Mouse (Mus musculus) midbrain, embryonic 16.5 days (tissue): ENCODE results near the gene Pax7. TPM values are rescaled to one million over a fixed set of nuclear protein-coding genes. Genes with fewer than 3 reads are reported as not detected.

Experiments
- ATAC-seq: fragments of 200-750 bp; cut with Nextera tagmentation; 2 replicates; pipeline ENCODE4 v1.8.0; 2017; ENCODE audit warnings: moderate TSS enrichment
- H3K27ac ChIP-seq: fragments of 300-500 bp; sonication (generic); 2 replicates; pipeline ENCODE4 v1.5.1; 2014; ENCODE audit warnings: mild to moderate bottlenecking, low read length, mixed read lengths
- H3K27me3 ChIP-seq: fragments of 300-500 bp; sonication (generic); 2 replicates; pipeline ENCODE4 v1.6.1; 2014; ENCODE audit warnings: low read depth, low read length, mixed read lengths; ENCODE audit not compliant: control insufficient read depth, insufficient read depth
- H3K36me3 ChIP-seq: fragments of 300-500 bp; sonication (generic); 2 replicates; pipeline ENCODE4 v1.6.1; 2014; ENCODE audit warnings: mild to moderate bottlenecking, low read length, moderate library complexity, mixed read lengths; ENCODE audit not compliant: control insufficient read depth, insufficient read depth
- H3K4me1 ChIP-seq: fragments of 300-500 bp; sonication (generic); 2 replicates; pipeline ENCODE4 v1.6.1; 2014; ENCODE audit warnings: mild to moderate bottlenecking, low read length, mixed read lengths; ENCODE audit not compliant: control insufficient read depth, insufficient read depth
- H3K4me2 ChIP-seq: fragments of 300-500 bp; sonication (generic); 2 replicates; pipeline ENCODE4 v1.6.1; 2014; ENCODE audit warnings: mild to moderate bottlenecking, low read length, mixed read lengths
- H3K4me3 ChIP-seq: fragments of 300-500 bp; sonication (generic); 2 replicates; pipeline ENCODE4 v1.5.1; 2014; ENCODE audit warnings: low read depth, mild to moderate bottlenecking, low read length, moderate library complexity, mixed read lengths
- H3K9ac ChIP-seq: fragments of 300-500 bp; sonication (generic); 2 replicates; pipeline ENCODE4 v1.6.1; 2014; ENCODE audit warnings: low read depth, low read length, mixed read lengths
- H3K9me3 ChIP-seq: fragments of 300-500 bp; sonication (generic); replicated peaks from 2 replicates; pipeline ENCODE4 v1.6.1; 2014; ENCODE audit warnings: mild to moderate bottlenecking, low read length, mixed read lengths; ENCODE audit not compliant: control insufficient read depth, poor library complexity, severe bottlenecking
- WGBS: fragments of 180-500 bp; shearing (Covaris S2); extraction: QIAGEN DNeasy Blood & Tissue Kit; methylation state at CpG from one replicate; pipeline ENCODE4 v1.1.7; 2014; 5-methylcytosine and 5-hydroxymethylcytosine counted together
- polyA plus RNA-seq: library from polyadenylated mRNA; unstranded; fragments of >200 nt; fragmentation: Nextera tagmentation; extraction: Ambion mirVana; gene quantifications from 2 replicates; pipeline ENCODE4 v1.2.1, GENCODE M21; 2015

Gene Pax7
- polyA plus RNA-seq, 1 experiment from 2014 or later = 4.4 TPM

DNA sequence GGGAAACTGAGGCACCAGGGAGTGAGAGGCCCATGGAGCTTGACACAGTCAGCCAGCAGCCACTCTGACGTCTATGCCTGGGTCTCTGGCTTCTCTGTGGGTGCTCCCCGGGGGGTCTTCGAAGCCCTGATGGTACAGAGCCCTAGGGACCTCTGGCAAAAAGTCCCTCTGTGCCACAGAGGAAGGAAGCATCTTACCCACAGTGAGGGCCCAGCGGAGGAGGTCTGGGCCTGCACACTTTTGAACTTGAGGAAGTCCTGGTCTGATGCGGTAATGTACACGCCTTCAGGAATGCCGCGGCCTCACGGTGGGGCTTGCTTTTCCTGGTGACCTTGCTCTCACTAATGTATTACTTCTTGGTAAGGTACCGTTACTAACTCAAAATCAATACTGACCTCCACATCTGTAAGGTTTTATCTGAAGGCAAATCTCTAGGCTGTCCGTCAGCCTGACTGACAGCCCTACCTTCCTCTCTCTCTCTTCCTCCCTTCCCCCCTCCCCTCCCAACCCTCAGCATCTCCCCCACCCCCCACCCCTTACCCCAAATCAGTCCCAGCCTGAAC lies 79.1 kb downstream of the Pax7 start:
- Histone ChIP-seq H3K9me3 (no peaks in the 10 kb centered on the region), H3K27ac (no peak overlapping the region), H3K9ac (no peak overlapping the region), H3K4me1 (peaks cover 16% of the 10 kb centered on the region), H3K27me3 (no peaks in the 10 kb centered on the region; the same call in 1 of the 2 replicates), H3K4me3 (no peak overlapping the region), H3K36me3 (no peaks in the 10 kb centered on the region), H3K4me2 (no peak overlapping the region)
- WGBS = 46% methylated on average over 11 of the region's 11 CpGs
- no peak for ATAC-seq

DNA sequence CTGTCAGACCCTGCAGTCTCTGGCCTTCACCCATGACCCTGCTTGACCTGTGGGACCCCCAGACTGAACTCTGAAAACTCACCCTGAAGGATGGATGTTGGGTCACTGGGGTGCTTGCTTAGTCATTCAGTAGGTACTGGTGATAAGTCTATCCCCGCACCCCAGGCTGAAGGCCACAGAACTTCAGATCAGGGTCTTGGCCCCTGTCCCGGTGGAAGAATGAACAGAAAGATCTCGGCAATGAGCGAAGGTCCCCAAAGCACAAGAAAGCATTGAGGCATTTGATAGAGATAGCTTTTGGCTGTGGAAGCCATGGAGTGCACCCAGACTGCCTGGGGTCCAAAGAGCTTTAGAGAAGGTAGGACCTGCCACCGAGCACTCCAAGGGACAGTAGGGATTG lies 82.4 kb downstream of the Pax7 start:
- Histone ChIP-seq H3K27me3 (no peaks in the 10 kb centered on the region; the same call in 1 of the 2 replicates), H3K9ac (no peak overlapping the region), H3K9me3 (no peaks in the 10 kb centered on the region), H3K4me3 (no peak overlapping the region), H3K36me3 (peaks cover 3% of the 10 kb centered on the region; the same call in 1 of the 2 replicates), H3K4me2 (no peak overlapping the region), H3K27ac (no peak overlapping the region), H3K4me1 (peaks cover 7% of the 10 kb centered on the region)
- WGBS = 94% methylated on average over 5 of the region's 5 CpGs
- no peak for ATAC-seq

DNA sequence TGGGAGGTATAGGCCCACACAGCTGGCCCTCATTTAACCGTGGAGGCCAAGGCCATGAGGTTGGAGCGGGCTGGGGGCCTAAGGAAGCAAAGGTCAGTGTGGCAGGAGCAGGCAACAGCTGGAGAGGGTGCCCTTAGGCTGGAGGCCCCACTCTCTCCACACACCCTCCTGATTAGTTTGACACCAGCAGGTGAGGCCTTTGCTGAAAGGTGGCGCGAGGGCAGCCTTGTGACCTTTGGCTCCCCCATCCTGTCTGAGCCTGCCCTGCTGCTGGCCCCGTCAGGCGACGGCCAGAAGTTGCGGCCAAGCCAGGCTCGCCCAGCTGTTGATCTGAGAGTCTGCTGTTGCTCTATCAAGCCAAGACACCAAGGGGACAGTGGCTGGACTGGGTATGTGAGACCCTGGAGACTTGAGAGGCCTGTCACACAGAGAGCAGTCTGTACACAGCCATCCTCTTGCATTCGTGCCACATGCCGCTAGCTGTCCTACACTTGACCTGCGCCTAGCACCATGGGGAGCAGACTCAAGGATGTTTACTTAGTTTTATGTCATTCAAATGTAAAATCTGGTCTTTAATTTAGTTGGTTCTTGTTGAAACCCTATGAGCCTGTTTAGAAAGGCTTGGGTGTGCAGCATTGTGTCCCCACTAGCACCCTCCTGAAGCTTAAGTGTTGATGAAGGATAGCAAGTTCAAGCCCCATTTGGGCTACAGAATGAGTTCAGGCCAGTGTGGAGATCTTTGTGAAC lies 86.0 kb downstream of the Pax7 start:
- Histone ChIP-seq H3K4me1 (no peaks in the 10 kb centered on the region), H3K4me2 (no peak overlapping the region), H3K36me3 (peaks cover 3% of the 10 kb centered on the region; the same call in 1 of the 2 replicates), H3K27ac (no peak overlapping the region), H3K9ac (no peak overlapping the region), H3K27me3 (no peaks in the 10 kb centered on the region; the same call in 1 of the 2 replicates), H3K4me3 (no peak overlapping the region), H3K9me3 (no peaks in the 10 kb centered on the region)
- no peak for ATAC-seq
- whole genome bisulfite sequencing = 67% methylated on average over 12 of the region's 12 CpGs

DNA sequence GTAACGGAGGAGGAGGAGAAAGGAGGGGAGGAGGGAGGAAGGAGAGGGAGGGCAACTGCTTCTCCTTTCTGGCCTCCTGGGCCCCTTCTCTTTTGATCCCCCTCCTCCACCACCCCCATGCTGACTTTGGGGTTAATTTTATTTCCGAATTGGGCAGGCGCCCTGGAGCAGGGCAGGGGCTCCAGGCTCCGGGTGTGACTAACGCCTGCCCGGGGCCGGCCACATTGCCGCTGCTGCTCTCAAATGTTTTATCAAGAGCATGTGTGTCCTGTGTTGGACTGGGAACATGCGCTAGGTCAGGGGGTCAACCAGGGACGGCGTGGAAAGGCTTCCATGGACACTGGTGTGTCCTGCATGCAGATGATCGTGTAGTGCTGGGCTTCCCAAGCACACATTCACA lies 87.2 kb downstream of the Pax7 start:
- peaks cover 3% of the 10 kb centered on the region; the same call in 1 of the 2 replicates for H3K36me3 ChIP-seq
- WGBS = 72% methylated on average over 11 of the region's 12 CpGs
- no peaks in the 10 kb centered on the region; the same call in 1 of the 2 replicates for H3K27me3 ChIP-seq
- H3K4me2 ChIP-seq = no peak overlapping the region
- H3K4me3 ChIP-seq = no peak overlapping the region
- H3K9ac ChIP-seq = no peak overlapping the region
- no peak for ATAC-seq
- H3K27ac ChIP-seq = no peak overlapping the region
- H3K9me3 ChIP-seq = no peaks in the 10 kb centered on the region
- no peaks in the 10 kb centered on the region for H3K4me1 ChIP-seq

DNA sequence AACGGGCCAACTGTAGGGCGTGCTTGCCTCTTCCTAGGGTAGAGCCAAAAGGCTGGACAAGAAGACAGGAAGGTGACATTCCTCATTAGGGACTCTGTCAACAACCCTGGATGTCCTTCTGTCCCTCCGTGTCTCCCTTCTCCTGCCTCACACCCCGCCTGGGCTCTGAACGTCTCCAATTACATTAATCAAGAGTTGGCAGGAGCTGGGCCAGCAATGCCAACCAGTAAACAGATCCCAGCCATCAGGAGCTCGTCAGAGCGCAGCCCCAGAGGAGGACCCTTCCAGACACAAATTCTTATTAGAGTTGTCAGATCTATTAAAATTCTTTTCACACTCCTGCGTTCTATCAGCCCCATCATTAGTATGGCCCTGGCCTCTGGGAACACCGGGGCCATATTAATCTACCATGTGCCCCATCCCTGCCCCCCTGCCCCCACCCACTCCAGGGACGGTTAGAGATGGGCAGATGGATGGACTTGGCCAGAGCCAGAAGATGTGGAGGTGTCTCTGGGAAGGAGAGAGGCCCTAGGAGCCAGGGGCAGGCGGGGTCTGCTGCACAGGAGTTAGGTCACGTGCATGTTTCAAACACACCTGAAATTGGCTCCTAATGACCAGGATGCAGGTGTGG lies 88.4 kb downstream of the Pax7 start:
- no peak for ATAC-seq
- H3K36me3 ChIP-seq = peaks cover 3% of the 10 kb centered on the region; the same call in 1 of the 2 replicates
- 69% methylated on average over 12 of the region's 12 CpGs for WGBS
- no peak overlapping the region for H3K4me3 ChIP-seq
- H3K9me3 ChIP-seq = no peaks in the 10 kb centered on the region
- no peak overlapping the region for H3K4me2 ChIP-seq
- H3K4me1 ChIP-seq = no peaks in the 10 kb centered on the region
- H3K9ac ChIP-seq = no peak overlapping the region
- H3K27ac ChIP-seq = no peak overlapping the region
- no peaks in the 10 kb centered on the region; the same call in 1 of the 2 replicates for H3K27me3 ChIP-seq

DNA sequence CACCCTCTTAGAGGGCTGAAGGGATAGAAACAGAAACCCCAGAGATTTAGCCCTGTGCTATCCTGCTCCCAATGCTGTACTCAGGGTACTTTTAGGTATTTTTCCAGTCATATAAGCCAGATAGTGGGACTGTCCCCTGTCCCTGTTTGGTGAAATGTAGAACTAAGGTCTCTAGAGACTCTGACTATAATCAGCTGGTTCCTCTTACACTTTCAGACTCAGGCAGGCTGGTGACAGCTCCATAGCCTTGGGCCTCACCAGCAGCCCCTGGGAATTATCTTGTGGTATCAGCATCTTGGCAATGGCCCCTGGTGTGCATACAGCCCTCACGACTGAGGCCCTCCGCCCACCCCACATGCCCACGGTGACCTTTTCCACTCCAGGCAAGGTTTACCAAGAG lies 89.7 kb downstream of the Pax7 start:
- ATAC-seq = no peak
- H3K4me2 ChIP-seq = no peak overlapping the region
- H3K9ac ChIP-seq = no peak overlapping the region
- H3K27ac ChIP-seq = no peak overlapping the region
- no peak overlapping the region for H3K4me3 ChIP-seq
- no peaks in the 10 kb centered on the region; the same call in 1 of the 2 replicates for H3K27me3 ChIP-seq
- peaks cover 2% of the 10 kb centered on the region; the same call in 1 of the 2 replicates for H3K36me3 ChIP-seq
- no peaks in the 10 kb centered on the region for H3K4me1 ChIP-seq
- no peaks in the 10 kb centered on the region for H3K9me3 ChIP-seq
- 91% methylated on average over 3 of the region's 3 CpGs for WGBS

DNA sequence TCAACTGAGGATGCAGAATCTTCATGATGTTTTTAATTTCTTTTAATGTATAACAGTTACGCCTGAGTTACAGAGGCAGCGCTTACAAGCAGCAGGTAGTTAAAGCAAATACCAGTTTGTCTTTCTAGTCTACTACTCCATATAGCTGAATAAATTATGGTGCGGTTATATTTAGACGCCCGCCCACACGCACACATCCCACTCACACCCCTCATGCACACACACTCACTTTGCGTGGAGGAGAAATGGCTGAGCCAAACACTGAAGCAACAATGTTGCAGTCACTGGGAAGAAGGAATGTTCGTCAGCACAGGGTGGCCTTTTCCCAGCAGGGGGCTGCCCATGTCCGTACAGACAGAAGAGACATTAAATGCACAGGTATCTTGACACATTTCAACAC lies 96.3 kb downstream of the Pax7 start:
- no peak overlapping the region for H3K4me2 ChIP-seq
- no peaks in the 10 kb centered on the region for H3K4me1 ChIP-seq
- no peaks in the 10 kb centered on the region for H3K27me3 ChIP-seq
- H3K27ac ChIP-seq = no peak overlapping the region
- no peak overlapping the region for H3K9ac ChIP-seq
- WGBS = 93% methylated on average over 9 of the region's 9 CpGs
- H3K36me3 ChIP-seq = no peaks in the 10 kb centered on the region
- H3K9me3 ChIP-seq = no peaks in the 10 kb centered on the region
- no peak overlapping the region for H3K4me3 ChIP-seq
- ATAC-seq = no peak

DNA sequence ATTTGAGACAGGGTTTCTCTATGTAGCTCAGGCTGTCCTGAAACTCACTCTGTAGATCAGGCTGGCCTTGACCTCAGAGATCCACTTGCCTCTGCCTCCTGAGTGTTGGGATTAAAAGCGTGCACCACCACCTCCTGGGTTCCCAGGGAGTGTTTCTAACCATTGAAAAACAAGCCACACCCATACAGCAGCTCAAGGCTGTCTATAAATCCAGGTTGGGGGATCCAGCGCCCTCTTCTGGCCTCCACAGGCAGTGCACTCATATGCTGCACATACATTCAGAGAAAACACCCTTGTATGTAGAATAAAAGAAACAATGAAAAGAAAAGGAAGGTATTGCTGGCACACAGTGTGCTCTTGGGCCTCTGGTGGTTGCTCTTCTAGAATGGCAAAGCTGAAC lies 106.2 kb downstream of the Pax7 start:
- no peak for ATAC-seq
- no peaks in the 10 kb centered on the region for H3K9me3 ChIP-seq
- no peak overlapping the region for H3K4me2 ChIP-seq
- H3K36me3 ChIP-seq = no peaks in the 10 kb centered on the region
- 65% methylated on average over 2 of the region's 2 CpGs for WGBS
- no peak overlapping the region for H3K9ac ChIP-seq
- no peaks in the 10 kb centered on the region for H3K27me3 ChIP-seq
- peaks cover 3% of the 10 kb centered on the region; the same call in 1 of the 2 replicates for H3K4me1 ChIP-seq
- no peak overlapping the region for H3K4me3 ChIP-seq
- H3K27ac ChIP-seq = no peak overlapping the region

DNA sequence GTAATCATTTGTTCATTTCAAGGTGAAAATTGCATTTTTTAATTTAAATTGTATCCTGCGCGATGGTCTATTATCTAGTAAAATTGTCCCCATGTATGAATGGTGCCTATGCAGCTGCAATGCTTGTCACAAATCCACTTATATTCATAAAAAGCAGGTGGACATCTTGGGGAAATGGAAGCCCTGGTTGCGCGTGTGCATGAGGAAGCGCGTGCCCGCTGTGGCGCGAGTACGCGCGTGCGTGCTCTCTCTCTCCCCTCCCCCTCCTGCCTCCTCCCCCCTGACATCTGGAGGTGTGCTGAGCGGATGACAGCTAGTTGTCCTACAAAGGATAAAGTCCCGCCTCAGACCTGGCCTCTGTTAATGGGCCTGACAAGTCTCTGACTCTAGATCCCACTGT lies 107.9 kb downstream of the Pax7 start:
- H3K4me1 ChIP-seq = peaks cover 3% of the 10 kb centered on the region; the same call in 1 of the 2 replicates
- no peaks in the 10 kb centered on the region for H3K27me3 ChIP-seq
- no peak overlapping the region for H3K27ac ChIP-seq
- H3K36me3 ChIP-seq = no peaks in the 10 kb centered on the region
- H3K4me3 ChIP-seq = no peak overlapping the region
- 58% methylated on average over 15 of the region's 15 CpGs for WGBS
- no peak overlapping the region for H3K4me2 ChIP-seq
- H3K9me3 ChIP-seq = no peaks in the 10 kb centered on the region
- H3K9ac ChIP-seq = no peak overlapping the region
- no peak; the same call in 1 of the 2 replicates for ATAC-seq
